Mouse (Mus musculus) frontal cortex, postnatal 36 days (tissue): ENCODE measurements around the gene 1700019N19Rik.

Source experiments
- DNase-seq, 2 experiments: peaks; one replicate each; pipeline ENCODE4 v3.0.0; 2022; ENCODE audit warnings: low spot score in 2 of 2

Gene 1700019N19Rik

DNA sequence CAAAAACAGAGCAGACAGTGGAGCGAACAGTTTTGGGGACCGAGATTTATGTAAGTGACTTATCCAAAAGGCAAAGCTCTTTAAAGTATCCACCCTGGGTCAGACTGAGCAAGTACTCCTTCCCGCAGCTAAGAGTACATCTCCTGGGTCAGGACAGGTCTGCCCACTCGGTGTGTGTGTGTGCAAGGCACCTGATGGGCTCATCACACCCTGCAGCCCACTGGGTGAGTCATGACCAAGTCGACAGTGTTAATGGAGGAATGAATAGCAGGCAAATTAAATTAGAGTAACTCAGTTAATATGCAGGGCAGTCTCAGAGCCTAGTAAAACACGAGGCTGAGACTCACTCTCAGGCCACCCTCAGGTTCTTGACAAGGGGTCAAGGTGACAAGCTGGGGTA lies 14.6 kb upstream of the 1700019N19Rik start:
- no peak for DNase-seq

DNA sequence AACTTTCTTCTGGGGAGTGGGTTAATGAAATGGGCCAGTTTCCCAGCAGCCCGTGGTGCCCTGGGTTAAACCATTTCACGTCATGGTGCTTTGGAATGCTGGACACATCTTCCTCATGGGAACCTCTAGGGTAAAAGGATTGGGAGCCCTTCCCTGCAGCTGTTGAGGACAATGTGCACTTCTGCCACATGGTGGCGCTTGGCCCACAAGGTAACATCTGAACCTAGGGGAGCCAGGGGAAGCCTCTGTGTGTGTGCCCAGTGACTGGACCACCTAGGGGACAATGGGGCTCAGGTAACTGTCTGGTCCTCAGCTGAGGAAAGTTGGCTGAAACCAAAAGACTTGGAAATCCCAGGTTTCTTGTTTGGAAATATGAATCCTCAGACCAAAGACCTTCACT lies 12.1 kb upstream of the 1700019N19Rik start:
- DNase-seq = peak; percentile 68 to 81

DNA sequence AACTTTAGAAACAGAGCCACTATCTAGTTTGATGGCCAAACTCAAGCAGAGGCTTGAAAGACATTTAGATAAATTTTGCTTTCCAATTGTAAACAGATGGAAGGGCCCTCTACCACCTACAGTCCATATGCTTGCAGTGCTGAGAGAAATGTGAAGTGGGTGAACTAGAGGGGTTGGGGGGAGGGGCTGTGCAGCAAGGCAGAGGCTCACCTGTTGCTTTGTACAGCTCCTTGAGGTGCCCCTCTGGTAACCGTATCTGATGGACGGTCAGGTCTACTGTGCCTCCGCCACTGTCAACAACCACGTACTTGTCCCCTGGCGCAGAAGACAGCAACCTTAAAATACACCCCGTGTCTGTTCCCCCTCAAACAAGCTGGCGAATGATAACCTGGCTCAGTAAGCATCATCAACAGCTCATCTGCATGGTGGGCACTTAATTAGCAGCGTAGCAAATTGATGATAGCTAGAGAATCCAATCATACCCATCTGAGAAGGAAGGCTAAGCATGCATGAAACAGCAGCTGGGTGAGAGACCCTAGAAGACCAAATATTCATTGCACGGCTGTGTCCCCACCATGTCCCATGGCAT lies 11.0 kb upstream of the 1700019N19Rik start:
- DNase-seq = peak in 1 of 2 experiments; percentile 70

DNA sequence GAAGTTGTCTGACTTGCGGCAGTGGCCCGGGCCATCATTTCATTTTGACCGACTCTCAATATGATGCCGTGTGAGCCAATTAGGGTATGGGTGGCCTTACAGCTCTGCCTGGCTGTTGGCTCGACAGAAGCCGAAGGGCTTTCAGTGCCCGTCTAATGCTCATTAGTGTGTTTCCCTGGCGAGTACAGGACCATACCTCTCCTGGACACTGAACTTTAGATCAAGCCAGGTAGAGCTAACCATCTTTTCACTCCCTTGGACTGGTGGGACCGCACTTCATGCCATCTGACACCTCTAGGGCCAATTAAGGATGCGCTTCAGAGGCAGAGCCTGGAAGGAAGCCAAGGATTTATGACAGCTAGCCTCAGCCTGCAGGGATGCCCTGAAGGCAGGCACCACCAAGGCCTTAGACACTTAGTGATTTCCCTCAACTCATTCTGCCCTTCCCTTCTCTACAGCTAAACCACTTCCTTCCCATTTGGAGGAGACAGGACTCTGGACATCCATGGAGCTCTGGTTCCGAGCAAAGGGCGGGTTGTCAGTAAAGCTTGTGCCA lies 931 bp upstream of the 1700019N19Rik start:
- no peak for DNase-seq

DNA sequence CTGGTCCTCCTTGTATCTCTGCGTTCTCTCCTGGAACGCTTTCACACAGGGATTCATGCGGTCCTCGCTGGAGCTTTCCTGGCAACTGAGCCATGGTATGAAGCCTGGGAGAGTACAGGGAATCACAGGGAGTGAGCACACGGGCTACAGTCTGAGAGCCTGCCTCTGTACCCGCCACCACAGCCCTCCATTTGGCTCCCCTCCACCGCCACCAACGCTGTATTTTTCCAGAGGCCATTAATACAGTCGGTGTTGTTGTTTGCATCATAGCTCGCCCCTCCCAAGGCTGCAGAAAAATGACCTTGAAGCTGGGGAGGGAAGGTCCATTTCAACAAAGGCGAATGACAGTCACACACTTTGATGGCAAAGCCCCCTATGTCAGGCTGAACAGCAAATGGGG lies 5.1 kb downstream of the 1700019N19Rik start:
- no peak for DNase-seq

DNA sequence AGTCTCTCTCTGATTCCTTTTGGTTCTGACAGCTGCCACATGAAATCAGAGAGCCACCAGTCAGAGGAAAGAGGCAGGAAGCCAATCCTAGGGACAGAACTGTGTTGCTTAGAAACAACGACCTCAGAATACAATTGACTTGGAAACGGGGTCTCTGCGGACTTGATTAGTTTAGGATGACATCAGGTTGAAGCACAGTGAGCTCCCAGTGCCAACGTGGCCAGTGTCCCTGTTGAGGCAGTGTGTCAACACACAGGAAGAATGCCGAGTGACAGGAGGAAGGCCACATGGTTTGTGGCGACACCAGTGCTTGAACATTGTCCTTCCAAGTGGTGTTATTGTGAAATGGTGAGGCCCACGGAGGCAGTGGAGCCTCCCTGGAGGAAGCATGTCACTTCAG lies 10.3 kb downstream of the 1700019N19Rik start:
- DNase-seq = no peak

DNA sequence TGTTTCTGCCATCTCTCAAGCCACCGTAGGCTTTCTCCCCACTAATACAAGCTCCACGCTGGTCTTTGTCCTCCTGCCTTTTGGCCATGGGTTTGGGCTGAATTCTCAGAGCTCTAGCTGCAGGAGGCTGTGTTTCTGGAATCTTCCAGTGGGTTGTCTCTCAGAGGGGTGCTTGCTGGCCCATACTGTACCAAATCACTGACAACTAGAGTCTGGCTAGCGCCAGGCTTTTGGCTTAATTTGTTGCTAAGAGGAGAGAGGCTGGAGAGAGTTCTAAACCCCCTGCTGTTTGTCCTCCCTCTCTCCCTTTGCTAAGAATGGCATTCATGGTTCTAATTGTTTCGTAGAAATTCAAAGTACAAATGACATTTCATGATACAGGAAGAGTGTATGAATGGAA lies 12.7 kb downstream of the 1700019N19Rik start:
- DNase-seq = no peak

DNA sequence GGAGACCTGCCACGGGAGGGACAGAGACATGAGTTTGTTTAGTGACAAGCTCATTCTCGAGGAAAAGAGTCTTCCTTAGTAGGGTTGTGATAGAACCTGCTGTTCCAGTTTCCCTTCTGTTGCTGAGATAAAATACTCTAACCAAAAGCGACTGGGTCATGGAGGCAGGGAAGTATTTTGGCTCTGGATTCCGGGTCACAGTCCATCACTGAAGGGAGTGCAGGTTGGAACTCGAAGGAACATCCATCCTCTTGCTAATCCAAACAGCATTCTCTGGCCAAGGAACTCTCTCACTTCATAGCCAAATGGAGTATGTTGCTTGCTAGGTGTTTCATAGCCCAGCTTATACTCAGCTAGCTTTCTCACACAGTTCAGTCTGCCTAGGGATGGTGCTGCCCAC lies 17.8 kb downstream of the 1700019N19Rik start:
- no peak for DNase-seq

DNA sequence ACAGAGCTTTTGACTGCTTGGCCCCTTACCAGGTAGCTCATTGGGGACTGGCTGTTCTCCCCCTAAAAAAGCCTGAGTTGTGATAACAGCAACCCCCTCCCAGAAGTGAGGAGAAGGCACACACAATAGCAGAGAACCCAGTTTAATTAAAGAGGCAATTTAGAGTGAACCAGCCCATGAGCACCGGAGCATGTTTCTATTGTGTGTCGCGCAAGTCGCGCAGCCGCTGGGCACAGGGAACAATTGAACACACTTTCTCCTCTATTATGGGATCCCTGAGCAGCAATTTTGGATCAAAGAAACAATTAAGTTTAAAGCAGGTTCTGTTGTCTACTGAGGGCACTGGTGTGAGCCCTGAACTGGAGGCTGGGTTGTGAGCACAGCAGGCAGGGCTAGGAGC lies 26.9 kb downstream of the 1700019N19Rik start:
- no peak for DNase-seq

DNA sequence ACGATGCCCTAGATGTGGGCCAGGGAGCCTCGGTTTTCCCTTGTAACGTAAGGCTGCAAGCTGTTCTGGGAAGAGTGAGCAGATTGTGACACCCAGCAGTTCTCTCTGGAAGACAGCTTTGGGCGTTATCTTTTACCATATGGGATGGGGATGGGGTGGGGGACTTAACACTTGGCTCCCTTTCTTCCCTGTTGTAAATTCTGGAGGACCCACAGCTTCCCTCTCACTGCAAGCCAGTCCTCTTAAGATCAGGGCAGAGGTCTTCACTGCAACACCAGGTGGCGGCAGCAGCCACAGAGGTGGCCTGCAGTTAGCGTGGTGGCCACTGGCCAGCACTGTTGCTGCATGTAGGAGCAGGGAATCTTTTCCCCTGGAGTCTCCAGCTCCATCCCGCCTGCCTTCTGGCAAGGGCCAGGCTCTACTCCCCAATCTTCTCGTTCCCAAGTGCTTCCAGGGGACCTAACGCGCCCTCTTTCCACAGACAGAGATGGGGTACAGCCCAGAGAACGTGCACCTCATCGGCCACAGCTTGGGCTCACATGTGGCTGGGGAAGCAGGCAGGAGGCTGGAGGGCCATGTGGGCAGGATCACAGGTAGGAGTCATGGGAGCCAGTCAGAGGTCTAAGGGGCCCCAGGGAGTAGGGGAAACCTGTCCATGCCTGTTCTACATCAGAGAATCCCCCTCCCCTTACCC lies 31.3 kb downstream of the 1700019N19Rik start:
- peak; percentile 50 to 75 for DNase-seq

DNA sequence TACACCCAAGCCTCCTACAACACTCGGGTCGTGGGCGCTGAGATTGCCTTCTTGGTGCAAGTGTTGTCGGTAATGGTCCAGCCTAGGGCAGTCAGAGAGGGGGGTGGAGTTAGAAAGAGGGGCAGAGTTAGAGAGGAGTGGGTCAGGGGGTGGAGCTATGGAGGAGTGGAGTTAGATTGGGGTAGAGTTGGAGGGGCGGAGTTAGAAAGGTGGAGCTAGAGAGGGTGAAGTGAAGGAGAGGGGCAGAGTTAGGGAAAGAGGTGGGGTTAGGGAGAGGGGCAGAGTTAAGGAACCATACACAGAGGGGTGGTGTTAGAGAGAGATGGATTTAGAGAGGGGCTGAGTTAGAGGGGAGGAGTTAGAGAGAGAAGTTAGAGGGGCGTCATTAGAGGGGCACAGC lies 31.9 kb downstream of the 1700019N19Rik start:
- no peak for DNase-seq

DNA sequence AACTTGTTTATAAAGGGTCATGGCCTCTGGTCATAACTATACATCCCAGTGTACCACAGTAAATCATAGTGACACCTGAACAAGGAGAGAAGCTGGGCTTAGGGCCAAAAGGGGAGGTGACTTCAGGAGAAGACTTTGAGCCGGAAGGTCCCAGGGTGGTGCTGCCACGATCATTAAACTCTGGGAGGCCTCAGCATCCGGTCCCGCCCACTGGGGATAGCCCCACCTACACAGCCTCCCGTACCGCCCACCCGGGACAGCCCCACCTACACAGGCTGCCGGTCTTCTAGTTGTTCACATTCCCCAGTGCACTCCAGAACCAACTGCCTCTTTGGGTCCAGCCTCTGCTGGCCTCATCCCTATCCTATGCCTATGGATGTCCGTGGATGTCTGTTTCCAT lies 34.8 kb downstream of the 1700019N19Rik start, which contains the start of gene Pnliprp2:
Pnliprp2 (plus strand) TSS at position 297 of the 400 bp plus-strand sequence.
- no peak for DNase-seq

DNA sequence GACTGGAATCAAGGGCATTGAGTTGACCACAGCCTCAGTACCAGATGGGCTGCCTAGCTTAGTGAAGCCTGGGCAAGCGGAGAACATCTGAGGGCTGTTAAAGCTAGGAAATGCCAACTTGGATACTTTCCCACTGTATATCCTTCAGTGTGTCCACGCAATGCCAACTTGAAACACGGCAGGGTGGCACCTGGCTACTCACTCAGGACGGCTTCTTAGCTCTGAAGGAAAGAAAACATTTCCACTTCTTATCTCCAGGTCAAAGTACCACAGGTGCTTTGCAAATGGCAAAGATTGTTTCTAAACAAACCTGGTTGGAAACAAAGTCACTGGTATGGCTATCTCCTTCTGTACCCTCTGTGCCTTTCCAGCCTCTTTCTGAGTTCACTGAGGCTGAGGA lies 35.4 kb downstream of the 1700019N19Rik start:
- no peak for DNase-seq

DNA sequence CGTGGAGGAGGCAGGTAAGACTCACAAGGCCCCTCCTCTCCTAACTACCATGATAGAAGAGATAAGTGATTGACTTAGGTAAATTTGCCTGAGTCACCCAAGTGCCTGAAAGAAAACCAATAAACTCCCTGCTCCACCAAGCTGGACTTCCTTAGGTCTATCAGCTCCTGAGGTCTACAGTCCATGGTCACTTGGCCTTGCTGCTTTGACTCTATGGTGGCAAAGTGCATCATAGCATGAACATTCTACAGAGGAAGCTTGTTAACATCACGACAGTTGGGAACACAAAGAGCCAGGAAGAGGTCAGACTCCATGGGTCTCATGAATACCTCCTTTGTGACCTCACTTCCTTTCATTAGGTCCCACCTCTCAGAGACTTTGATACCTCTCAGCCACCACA lies 42.8 kb downstream of the 1700019N19Rik start:
- no peak for DNase-seq

DNA sequence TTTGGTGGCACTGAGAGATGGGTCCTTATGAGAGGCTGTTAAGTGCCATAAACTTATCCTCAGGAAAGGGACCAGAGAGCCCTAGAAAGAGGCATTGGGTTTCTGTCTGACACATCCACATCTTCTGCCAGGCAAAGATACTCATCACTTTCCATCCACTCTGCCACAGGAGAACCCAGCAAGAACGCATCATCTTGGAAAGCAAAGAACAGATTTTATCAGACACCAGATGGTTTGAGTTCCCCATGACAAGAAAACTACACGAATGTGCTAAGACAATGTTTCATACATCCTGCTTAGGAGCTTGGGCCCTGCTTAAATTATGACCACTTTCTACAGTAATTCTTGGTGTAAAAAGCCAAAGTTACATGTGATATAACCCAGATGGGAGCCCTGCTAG lies 43.4 kb downstream of the 1700019N19Rik start:
- DNase-seq = peak in 1 of 2 experiments; percentile 22

DNA sequence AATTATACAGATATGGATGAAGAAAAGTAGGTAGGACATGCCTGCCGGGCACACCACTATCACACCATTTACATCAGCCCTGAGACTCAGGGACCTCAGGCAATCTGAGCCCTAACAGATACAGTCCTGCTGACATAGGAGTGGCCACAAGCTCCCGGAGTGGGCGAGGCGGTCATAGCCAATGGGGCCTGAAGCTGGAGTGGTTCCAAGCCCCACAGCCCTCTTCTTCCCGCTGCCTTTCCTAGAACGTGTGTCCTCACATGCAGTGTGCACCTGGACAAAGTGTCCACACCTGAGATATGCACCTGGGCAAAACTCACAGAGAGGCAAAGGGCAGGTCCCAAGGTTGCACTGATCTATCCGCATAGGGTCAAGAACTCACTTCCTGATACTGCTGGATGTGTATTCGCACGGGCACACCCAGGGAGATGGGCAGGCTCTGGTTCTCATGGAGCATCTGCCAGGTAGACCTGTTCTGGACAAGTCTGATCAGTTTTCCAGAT lies 46.7 kb downstream of the 1700019N19Rik start:
- DNase-seq = no peak

DNA sequence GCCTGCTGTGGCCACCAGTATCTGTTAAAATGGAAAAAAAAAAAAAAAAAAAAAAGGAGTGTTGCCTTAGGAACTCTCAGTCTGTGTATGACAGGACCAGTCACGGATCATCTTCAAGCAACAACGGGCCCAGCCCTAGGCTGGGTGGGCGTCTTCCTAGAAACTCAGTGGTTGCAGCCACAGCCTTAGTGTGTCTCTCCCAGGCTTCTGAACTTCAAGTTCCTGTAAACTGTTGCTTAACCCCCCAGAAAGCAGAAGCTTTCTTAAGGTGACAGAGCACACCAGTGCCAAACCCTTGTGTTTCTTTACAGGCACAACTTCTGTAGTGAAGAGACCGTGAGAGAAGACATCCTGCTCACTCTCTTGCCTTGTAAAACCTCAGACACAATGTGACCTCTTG lies 50.5 kb downstream of the 1700019N19Rik start:
- no peak for DNase-seq

DNA sequence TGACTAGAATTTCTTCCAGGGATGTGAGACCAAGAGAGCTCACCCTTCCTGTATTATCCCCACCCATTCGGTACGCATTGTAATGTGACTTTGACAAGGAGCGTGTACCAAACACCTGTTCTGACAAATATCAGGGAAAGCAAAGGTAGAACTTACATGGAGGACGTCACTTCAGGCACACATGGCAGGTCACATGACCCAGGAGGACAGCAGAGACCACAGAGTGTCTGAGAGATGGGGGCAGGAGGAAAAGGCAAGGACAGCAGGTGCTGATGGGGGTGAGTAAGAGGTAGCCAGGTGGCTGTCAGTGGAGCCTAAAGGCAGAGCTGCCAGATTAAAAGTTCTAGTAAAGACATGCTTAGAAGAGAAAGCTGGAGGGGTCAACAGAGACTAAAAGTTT lies 51.5 kb downstream of the 1700019N19Rik start:
- no peak for DNase-seq

DNA sequence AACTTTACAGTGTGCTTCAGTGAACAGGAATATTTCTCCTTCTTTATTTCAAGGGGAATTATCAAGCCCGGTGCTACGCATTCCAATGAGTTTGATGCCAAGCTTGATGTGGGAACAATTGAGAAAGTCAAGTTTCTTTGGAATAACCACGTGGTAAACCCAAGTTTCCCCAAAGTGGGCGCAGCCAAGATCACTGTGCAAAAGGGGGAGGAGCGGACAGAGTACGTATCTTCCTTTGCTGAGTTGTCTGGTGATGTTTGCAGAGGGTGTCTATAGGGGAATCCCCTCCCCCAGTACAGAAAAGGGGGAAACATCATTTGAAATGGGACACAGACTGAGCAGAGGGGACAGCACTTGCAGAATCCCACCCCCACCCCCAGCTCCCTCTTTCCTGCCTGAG lies 53.2 kb downstream of the 1700019N19Rik start:
- DNase-seq = no peak

DNA sequence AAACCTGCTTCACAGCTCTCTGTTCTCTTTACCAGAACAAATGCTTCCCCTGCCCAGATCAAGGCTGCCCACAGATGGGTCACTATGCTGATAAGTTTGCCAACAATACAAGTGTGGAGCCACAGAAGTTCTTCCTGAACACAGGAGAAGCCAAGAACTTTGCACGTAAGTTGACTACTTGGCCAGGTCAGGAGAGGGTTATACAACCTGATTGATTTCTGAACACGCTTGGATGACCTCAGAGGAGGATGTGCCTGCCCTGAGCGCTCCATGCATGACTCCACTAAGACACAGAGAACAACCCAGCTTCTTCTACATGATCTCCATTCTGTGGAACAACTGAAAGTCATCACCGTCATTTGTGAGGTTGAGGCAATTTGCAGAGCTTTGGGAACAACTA lies 56.1 kb downstream of the 1700019N19Rik start:
- no peak for DNase-seq
